Mouse (Mus musculus) hindbrain, embryonic 13.5 days (tissue): Measurements from ENCODE around the gene Ttc29. TPM values are rescaled to one million over a fixed set of nuclear protein-coding genes. Genes with fewer than 3 reads are reported as not detected.
A peak's percentile ranks its signal among the peaks of the same experiment; 100 is the strongest.

Experiments
- ATAC-seq: fragments of 200-750 bp; cut with Nextera tagmentation; 2 replicates; pipeline ENCODE4 v1.8.0; 2017; ENCODE audit warnings: moderate TSS enrichment; ENCODE audit not compliant: low FRiP score
- H3K27ac ChIP-seq: fragments of 300-500 bp; sonication (generic); 2 replicates; pipeline ENCODE4 v1.5.1; 2015; ENCODE audit warnings: inconsistent platforms, mild to moderate bottlenecking, moderate library complexity
- H3K27me3 ChIP-seq: fragments of 300-500 bp; sonication (generic); 2 replicates; pipeline ENCODE4 v1.6.1; 2015; ENCODE audit warnings: mild to moderate bottlenecking, inconsistent platforms
- H3K36me3 ChIP-seq: fragments of 300-500 bp; sonication (generic); 2 replicates; pipeline ENCODE4 v1.6.1; 2015; ENCODE audit warnings: mild to moderate bottlenecking, inconsistent platforms
- H3K4me1 ChIP-seq: fragments of 300-500 bp; sonication (generic); replicated peaks from 2 replicates; pipeline ENCODE4 v1.6.1; 2015; ENCODE audit warnings: inconsistent platforms
- H3K4me2 ChIP-seq: fragments of 300-500 bp; sonication (generic); 2 replicates; pipeline ENCODE4 v1.6.1; 2015; ENCODE audit warnings: inconsistent platforms, mild to moderate bottlenecking, moderate library complexity
- H3K4me3 ChIP-seq: fragments of 300-500 bp; sonication (generic); 2 replicates; pipeline ENCODE4 v1.5.1; 2015; ENCODE audit warnings: mild to moderate bottlenecking, inconsistent platforms
- H3K9ac ChIP-seq: fragments of 300-500 bp; sonication (generic); 2 replicates; pipeline ENCODE4 v1.6.1; 2015; ENCODE audit warnings: mild to moderate bottlenecking, inconsistent platforms
- H3K9me3 ChIP-seq: fragments of 300-500 bp; sonication (generic); 2 replicates; pipeline ENCODE4 v1.6.1; 2016; ENCODE audit warnings: inconsistent platforms
- WGBS: fragments of 180-500 bp; shearing (Covaris S2); methylation state at CpG from one replicate; pipeline ENCODE4 v1.1.7; 2015; 5-methylcytosine and 5-hydroxymethylcytosine counted together
- polyA plus RNA-seq: library from polyadenylated mRNA; unstranded; fragments of >200 nt; fragmentation: Nextera tagmentation; extraction: Ambion mirVana; gene quantifications from 2 replicates; pipeline ENCODE4 v1.2.1, GENCODE M21; 2015

Gene Ttc29
- polyA plus RNA-seq, 1 experiment from 2014 or later, result 1.5 TPM

DNA sequence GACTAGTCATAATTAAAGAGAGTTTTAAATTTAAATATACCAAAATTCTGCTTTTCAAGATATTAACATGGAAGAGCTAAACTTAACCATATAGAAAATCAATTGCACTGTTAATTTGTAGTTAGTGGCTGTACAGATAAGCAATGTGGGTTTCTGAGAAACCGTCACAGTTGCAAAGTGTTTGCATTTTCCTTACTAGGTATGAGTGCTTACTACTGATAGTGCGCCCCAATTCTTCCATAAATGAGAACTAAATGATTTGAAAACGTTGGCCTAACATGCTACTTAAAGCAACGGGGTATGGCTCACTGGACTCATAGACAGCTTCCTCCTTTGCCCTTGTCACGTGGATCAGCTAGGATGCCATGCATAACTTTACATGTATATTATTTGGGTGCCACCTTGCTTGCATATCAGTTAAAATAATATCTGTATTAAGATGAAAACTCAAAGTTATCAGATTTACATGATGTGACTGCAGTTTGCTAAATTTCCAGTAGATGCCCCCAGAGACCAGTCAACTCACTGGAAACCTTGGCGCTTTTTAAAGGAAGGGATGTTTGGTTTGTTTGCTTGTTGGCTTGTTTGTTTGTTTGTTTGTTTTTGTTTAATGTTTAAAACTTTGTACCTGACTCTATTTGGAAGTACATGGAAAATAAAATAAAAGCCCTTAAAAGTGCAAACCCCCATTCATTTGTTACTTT is 25.0 kb downstream of the Ttc29 start:
- Histone ChIP-seq H3K36me3 (no peaks in the 10 kb centered on the region), H3K9ac (no peak overlapping the region), H3K4me1 (peaks cover 6% of the 10 kb centered on the region), H3K9me3 (no peaks in the 10 kb centered on the region), H3K4me3 (no peak overlapping the region), H3K27ac (no peak overlapping the region), H3K27me3 (no peaks in the 10 kb centered on the region), H3K4me2 (no peak overlapping the region)
- no peak for ATAC-seq
- WGBS, result 69% methylated on average over 6 of the region's 6 CpGs

DNA sequence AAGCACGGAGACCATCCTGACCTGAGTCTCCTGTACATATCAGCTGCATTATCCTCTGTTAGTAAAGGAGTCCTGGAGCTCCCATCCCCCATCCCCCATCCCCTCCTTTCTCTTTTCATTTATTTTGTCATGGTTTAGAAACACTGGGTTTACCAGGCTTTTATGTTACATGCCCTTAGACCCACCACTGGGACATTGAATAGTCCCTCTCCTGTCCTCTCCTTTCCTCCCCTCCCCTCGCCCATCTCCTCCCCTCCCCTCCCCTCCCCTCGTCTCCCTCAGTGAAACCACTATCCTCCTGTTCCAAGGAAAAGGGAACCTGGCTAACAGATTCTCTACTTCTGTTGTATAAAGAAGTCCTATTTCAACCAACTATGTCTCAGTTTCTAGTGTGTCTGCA is 38.0 kb downstream of the Ttc29 start:
- Histone ChIP-seq H3K4me2 (no peak overlapping the region), H3K4me1 (no peaks in the 10 kb centered on the region), H3K9ac (no peak overlapping the region), H3K4me3 (no peak overlapping the region), H3K9me3 (no peaks in the 10 kb centered on the region), H3K27me3 (no peaks in the 10 kb centered on the region), H3K27ac (no peak overlapping the region), H3K36me3 (no peaks in the 10 kb centered on the region)
- WGBS, result 13% methylated on average over 3 of the region's 3 CpGs
- no peak for ATAC-seq

DNA sequence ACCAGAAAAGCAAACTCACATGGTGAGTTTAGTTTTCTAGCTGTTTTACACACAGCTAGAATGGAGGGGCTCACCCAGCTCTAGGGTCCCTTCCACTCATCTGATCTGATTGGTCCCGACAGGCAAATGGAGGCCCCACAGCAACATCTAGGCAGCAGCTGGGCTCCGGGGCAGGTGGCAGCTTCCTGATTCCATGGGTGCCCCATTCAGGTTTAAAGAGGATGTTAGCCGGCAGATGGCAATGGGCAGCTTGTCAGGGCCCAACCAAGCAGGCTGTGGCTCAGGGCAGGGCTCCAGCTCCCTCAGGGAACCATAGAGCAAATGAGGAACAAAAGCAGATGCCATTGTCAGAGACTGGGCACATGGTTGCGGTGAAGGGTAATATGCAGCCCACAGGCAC is 41.3 kb downstream of the Ttc29 start:
- no peaks in the 10 kb centered on the region for H3K4me1 ChIP-seq
- H3K9ac ChIP-seq, result no peak overlapping the region
- no peaks in the 10 kb centered on the region for H3K27me3 ChIP-seq
- no peak overlapping the region for H3K4me3 ChIP-seq
- no peaks in the 10 kb centered on the region for H3K36me3 ChIP-seq
- ATAC-seq, result 0 out of 2 replicates have a peak, but pooled peaks have one; percentile 54
- H3K4me2 ChIP-seq, result no peak overlapping the region
- WGBS, result 62% methylated on average over 4 of the region's 4 CpGs
- H3K9me3 ChIP-seq, result no peaks in the 10 kb centered on the region
- H3K27ac ChIP-seq, result no peak overlapping the region

DNA sequence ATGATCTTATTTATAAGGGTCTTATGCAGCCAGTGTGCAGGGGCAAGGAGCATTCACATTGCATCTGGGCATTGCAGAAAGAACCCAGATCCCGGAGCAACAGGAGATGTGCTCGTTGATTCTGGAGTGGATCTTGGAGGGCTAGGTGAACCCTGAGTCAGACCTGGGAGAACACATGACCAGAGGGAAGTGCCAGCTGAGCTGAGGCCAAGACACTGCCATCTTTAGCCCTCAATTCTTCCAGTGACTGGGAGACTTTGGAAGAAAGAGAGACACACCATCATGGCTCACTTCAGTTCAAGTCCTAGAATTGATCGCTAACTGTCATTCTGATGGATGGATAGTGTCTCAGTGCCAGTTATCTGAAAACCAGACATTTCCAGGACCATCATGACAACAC is 41.9 kb downstream of the Ttc29 start:
- H3K27ac ChIP-seq, result no peak overlapping the region
- no peak overlapping the region for H3K9ac ChIP-seq
- no peaks in the 10 kb centered on the region for H3K27me3 ChIP-seq
- ATAC-seq, result no peak
- no peak overlapping the region for H3K4me2 ChIP-seq
- H3K9me3 ChIP-seq, result no peaks in the 10 kb centered on the region
- no peaks in the 10 kb centered on the region for H3K36me3 ChIP-seq
- H3K4me1 ChIP-seq, result no peaks in the 10 kb centered on the region
- H3K4me3 ChIP-seq, result no peak overlapping the region
- 95% methylated on average over 3 of the region's 3 CpGs for WGBS

DNA sequence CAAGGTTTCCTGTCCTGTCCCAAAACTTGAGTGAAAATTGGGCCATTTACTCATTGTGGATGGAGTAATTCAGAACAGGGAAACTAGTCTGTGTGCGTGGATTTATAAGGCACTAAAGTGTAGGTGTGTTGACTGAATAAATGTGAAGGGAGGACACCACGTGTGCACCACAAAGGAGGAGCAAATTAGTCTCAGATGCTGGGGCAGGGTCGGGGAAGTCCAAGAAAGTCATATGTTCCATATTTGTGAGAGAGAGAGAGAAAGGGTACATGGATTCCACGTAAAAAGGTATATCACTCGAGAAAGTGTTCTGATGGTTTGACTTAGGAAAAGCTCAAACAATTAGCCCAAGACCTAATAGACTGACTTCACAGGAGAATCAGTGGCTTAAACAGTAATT is 52.4 kb downstream of the Ttc29 start:
- Histone ChIP-seq H3K4me1 (peaks cover 7% of the 10 kb centered on the region), H3K9me3 (no peaks in the 10 kb centered on the region), H3K27ac (no peak overlapping the region), H3K4me3 (no peak overlapping the region), H3K27me3 (no peaks in the 10 kb centered on the region), H3K9ac (no peak overlapping the region), H3K4me2 (no peak overlapping the region), H3K36me3 (no peaks in the 10 kb centered on the region)
- 87% methylated on average over 5 of the region's 5 CpGs for WGBS
- ATAC-seq, result no peak

DNA sequence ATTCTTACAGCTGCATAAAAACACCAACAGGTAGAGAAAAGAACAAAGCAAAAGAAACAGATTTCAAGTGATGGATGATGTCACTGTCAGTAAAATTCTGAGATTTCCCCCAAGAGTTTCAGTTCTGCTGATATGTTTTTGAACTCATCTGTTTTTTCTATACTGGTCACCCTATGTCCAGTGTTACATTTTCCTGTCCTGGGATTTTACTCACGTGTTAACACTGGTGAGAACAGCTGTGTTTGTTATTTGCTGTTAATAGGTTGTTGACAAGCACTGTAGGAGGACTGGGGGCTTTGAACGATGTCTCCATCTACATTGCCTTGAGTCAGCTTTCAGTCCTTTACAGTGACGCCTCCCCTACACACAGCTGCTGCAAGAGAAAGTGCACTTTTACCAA is 53.1 kb downstream of the Ttc29 start:
- 30% methylated on average over 3 of the region's 3 CpGs for WGBS
- H3K4me3 ChIP-seq, result no peak overlapping the region

DNA sequence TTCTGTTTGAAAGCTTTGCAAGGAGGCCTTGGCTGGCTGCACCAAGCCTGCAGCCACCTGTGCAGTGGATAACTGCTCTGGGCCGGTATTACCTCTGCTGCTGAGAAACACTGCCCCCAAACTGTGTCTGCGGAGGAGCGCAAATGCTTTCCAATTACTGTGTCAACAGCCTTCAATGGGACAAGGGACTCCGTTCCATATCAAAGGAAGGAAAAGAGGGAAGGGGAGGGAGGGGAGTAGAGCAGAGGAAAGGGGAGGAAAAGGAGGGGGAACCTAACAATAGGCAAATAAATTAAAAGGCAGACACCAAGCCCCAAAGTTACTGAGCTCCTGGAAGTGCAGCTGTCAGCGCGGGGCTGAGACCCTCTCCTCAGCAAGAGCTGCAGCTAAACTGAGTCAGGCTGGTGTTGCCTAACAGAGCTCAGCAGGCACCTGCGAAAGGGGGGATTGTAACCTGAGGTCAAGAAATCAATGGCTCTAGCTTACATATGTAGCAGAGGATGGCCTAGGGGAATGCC is 54.9 kb downstream of the Ttc29 start:
- ATAC-seq, result peak; percentile 39; the same call in 1 of the 2 replicates
- H3K4me2 ChIP-seq, result no peak overlapping the region
- H3K4me3 ChIP-seq, result no peak overlapping the region
- 3% methylated on average over 7 of the region's 7 CpGs for WGBS
- no peaks in the 10 kb centered on the region for H3K9me3 ChIP-seq
- no peaks in the 10 kb centered on the region for H3K36me3 ChIP-seq
- no peak overlapping the region for H3K27ac ChIP-seq
- no peak overlapping the region for H3K9ac ChIP-seq
- H3K27me3 ChIP-seq, result no peaks in the 10 kb centered on the region
- H3K4me1 ChIP-seq, result peaks cover 13% of the 10 kb centered on the region

More for the DNA sequence above, 53.1 kb downstream of the Ttc29 start:
- no peaks in the 10 kb centered on the region for H3K9me3 ChIP-seq
- no peak overlapping the region for H3K4me2 ChIP-seq
- H3K27ac ChIP-seq, result no peak overlapping the region
- no peak overlapping the region for H3K9ac ChIP-seq
- peaks cover 7% of the 10 kb centered on the region for H3K4me1 ChIP-seq
- H3K27me3 ChIP-seq, result no peaks in the 10 kb centered on the region
- H3K36me3 ChIP-seq, result no peaks in the 10 kb centered on the region
- no peak for ATAC-seq

DNA sequence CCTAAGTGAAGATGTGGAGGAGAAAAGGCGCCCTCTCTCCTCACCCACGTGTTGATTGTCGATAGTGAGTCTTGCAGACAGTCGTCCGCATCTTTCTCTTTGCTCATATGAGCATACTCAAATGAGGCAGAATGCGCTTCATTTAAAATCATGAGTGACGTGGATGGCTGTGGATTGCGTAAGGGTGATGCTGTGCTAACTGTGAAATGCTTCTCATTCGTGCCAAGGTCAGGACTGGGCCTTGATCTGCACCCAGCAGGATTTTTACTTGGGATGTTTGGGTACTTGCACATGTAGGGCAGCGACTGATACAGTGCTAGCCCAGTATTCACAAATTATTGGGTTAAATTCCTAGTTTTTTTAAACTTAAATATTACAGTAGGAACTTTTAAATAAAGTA is 56.2 kb downstream of the Ttc29 start:
- H3K9ac ChIP-seq, result no peak overlapping the region
- no peak for ATAC-seq
- H3K36me3 ChIP-seq, result no peaks in the 10 kb centered on the region
- no peak overlapping the region for H3K27ac ChIP-seq
- WGBS, result 80% methylated on average over 10 of the region's 10 CpGs
- H3K4me2 ChIP-seq, result no peak overlapping the region
- H3K4me1 ChIP-seq, result peaks cover 13% of the 10 kb centered on the region
- no peak overlapping the region for H3K4me3 ChIP-seq
- H3K9me3 ChIP-seq, result no peaks in the 10 kb centered on the region
- no peaks in the 10 kb centered on the region for H3K27me3 ChIP-seq

DNA sequence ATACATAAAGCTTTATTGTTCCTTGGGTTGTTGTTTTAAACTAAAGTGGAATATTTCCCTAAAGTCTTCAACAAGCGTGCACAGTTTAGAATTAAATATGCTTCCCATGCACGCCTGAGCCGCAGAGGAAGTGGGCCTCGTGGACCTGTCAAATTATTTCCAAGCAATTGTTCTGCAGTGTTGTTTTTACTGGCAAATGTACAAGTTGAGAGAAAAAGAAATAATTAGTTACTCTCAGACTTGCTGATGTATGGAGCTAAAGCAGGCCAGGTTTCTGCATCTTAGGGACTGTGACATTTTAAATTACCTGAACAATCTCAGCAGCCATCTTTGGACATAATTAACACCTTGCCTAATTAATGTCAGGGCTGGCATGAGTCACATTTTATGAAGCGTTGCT is 58.3 kb downstream of the Ttc29 start:
- Histone ChIP-seq H3K9ac (no peak overlapping the region), H3K4me3 (no peak overlapping the region), H3K27me3 (no peaks in the 10 kb centered on the region), H3K4me1 (peaks cover 13% of the 10 kb centered on the region), H3K9me3 (no peaks in the 10 kb centered on the region), H3K4me2 (no peak overlapping the region), H3K36me3 (no peaks in the 10 kb centered on the region), H3K27ac (no peak overlapping the region)
- 49% methylated on average over 5 of the region's 5 CpGs for WGBS
- no peak for ATAC-seq

DNA sequence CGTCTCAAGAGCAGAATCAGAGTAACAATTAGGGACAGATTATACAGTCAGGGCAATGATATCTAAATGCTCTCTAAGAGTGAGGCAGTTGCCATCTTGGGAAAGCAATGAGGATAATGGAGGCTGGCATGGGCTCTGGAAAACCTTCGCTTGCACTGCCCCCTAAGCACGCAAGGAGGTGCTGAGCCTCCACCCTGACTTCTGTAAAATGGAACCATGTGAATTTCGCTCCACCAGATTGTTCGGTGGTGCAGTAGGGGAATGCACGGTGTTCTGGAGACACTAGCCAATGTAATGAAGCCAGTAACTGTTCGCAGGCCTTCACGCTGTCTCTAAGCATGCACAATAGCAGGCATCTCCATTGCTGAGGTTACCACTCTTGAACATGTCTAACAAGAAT is 63.0 kb downstream of the Ttc29 start:
- Histone ChIP-seq H3K27me3 (no peaks in the 10 kb centered on the region), H3K27ac (no peak overlapping the region), H3K9ac (no peak overlapping the region), H3K4me2 (no peak overlapping the region), H3K4me1 (peaks cover 6% of the 10 kb centered on the region), H3K4me3 (no peak overlapping the region), H3K36me3 (no peaks in the 10 kb centered on the region), H3K9me3 (no peaks in the 10 kb centered on the region)
- ATAC-seq, result no peak
- WGBS, result 94% methylated on average over 8 of the region's 8 CpGs

DNA sequence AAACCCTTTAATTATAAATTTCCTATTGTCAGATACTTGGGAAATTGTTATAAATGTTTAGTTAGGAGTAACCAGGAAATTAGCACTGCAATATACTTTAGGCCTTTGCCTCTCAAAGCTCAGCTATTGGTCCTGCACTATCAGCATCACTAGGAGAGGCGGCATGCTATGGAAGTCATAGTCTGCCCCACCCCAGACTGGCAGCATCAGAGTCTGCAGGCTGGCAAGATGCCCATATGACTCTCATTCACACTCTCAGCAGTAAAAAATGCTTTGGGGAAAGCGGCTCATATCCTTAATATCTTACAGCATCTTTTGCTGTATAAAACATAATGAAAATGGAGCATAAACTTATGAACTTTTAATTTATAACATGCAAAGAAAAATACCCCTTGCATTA is 64.3 kb downstream of the Ttc29 start:
- Histone ChIP-seq H3K4me1 (no peaks in the 10 kb centered on the region), H3K36me3 (no peaks in the 10 kb centered on the region), H3K4me3 (no peak overlapping the region), H3K27ac (no peak overlapping the region), H3K9me3 (no peaks in the 10 kb centered on the region), H3K9ac (no peak overlapping the region), H3K4me2 (no peak overlapping the region), H3K27me3 (no peaks in the 10 kb centered on the region)
- WGBS, result 90% methylated on average over 2 of the region's 2 CpGs
- ATAC-seq, result no peak

DNA sequence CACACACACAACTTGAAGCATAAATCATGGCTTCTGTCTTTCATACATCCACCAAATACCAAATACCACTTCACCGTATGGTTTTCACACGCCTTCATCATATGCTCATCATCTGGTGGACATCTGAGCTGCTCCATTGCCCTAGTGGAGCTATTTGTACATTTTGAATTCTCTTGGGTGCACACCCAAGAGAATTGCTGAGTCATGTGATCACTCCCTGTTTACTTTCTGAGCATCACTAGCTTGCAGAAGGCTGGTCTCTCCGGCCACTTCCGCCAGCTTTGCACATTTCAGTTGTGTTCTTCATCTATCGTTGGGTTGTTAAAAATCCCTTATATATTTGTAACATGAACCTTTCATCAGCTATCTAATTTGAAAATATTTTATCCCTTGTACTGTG is 65.5 kb downstream of the Ttc29 start:
- no peak for ATAC-seq
- Histone ChIP-seq H3K4me3 (no peak overlapping the region), H3K4me1 (no peaks in the 10 kb centered on the region), H3K27me3 (no peaks in the 10 kb centered on the region), H3K36me3 (no peaks in the 10 kb centered on the region), H3K27ac (no peak overlapping the region), H3K9me3 (no peaks in the 10 kb centered on the region), H3K4me2 (no peak overlapping the region), H3K9ac (no peak overlapping the region)
- WGBS, result 91% methylated on average over 5 of the region's 5 CpGs

DNA sequence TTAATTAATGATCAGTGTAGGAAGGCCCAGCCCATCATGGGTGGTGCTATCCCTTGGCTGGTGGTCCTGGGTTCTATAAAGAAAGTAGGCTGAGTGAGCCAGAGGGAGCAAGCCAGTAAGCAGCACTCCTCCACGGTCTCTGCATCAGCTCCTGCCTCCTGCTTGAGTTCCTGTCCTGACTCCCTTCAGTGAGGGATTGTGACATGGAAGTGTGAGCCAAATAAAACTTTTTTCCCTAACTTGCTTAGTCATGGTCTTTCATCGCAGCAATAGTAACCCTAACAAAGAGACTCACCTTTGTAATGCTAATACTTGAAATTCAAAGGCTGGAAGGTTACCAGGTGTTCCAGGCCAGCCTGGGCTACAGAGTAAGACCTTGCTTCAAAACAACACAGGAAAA is 71.7 kb downstream of the Ttc29 start:
- Histone ChIP-seq H3K4me3 (no peak overlapping the region), H3K4me2 (no peak overlapping the region), H3K36me3 (no peaks in the 10 kb centered on the region), H3K27ac (no peak overlapping the region), H3K4me1 (no peaks in the 10 kb centered on the region), H3K27me3 (no peaks in the 10 kb centered on the region), H3K9me3 (no peaks in the 10 kb centered on the region), H3K9ac (no peak overlapping the region)
- no peak for ATAC-seq
- WGBS, result 85% methylated on average over 2 of the region's 2 CpGs
